Mouse (Mus musculus): ENCODE measurements around the gene 1500009C09Rik.
"Not testable (repeated sequence)": the region's sequence is repeated elsewhere in the genome, so short reads cannot be mapped to it uniquely, and the experiment has no call there.

GRCm38 (mm10) chr15:82244805-82245161, 7.4 kb upstream of the 1500009C09Rik start:
- TF ChIP-seq GATA1 (IDR thresholded peaks at IDR 0.05; ENCODE audit: borderline replicate concordance, low read length); FLI1 (IDR thresholded peaks at IDR 0.05; ENCODE audit: low read length): not testable (repeated sequence)
